Mouse (Mus musculus): ENCODE measurements at regions not wholly inside any gene's neighbourhood (a gene's known extent, or its start where the extent isn't known, plus 50 kb on each side); places are given as distances from the start of the nearest gene placed in this dataset.
A peak's percentile ranks its signal among the peaks of the same experiment; 100 is the strongest.

DNA sequence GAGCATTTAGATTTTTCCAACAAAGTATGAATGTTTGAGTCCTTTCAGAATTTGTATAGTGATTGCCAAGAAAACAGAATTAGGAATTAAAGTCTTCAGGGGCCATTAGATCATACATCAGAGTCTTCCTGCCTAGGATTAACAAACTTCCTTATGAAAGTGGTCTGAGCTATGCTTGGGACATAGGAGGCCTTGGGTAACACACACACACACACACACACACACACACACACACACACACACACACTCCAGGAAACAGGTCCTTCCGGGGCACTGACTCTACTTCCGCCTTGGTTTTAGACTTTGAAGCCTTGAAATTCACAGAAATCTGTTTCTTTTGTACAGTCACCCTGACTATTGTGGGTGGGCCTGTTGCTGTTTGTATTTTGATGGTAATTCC, 80.0 kb upstream of the Ddhd1 start:
- DNase-seq (ENCODE audit: extremely low read depth, low read depth, low spot score), result no peak
- Histone ChIP-seq H3K4me1 (ENCODE audit: control insufficient read depth, insufficient read depth, low read length) (peaks cover 5% of the 10 kb centered on the region; the same call in 1 of the 2 replicates), H3K4me3 (ENCODE audit: insufficient read depth, low read depth, low read length) (no peak overlapping the region), H3K36me3 (ENCODE audit: control insufficient read depth, insufficient read depth, low read length) (no peaks in the 10 kb centered on the region), H3K27me3 (ENCODE audit: control insufficient read depth, insufficient read depth, low read length) (no peaks in the 10 kb centered on the region), H3K27ac (replicated peaks; ENCODE audit: insufficient read depth, low read depth, low read length) (no peak overlapping the region), H3K9ac (ENCODE audit: low read depth, low read length) (no peak overlapping the region), H3K79me2 (ENCODE audit: control insufficient read depth, insufficient read depth, low read length) (no peaks in the 10 kb centered on the region)
- no peak for TF ChIP-seq CTCF (IDR thresholded peaks at IDR 0.05; ENCODE audit: low read depth, low read length)
- no peak for TF ChIP-seq POLR2A (IDR thresholded peaks at IDR 0.05; ENCODE audit: extremely low read depth, insufficient read depth, low read length)
- WGBS, result 72% methylated on average over 2 of the region's 2 CpGs

DNA sequence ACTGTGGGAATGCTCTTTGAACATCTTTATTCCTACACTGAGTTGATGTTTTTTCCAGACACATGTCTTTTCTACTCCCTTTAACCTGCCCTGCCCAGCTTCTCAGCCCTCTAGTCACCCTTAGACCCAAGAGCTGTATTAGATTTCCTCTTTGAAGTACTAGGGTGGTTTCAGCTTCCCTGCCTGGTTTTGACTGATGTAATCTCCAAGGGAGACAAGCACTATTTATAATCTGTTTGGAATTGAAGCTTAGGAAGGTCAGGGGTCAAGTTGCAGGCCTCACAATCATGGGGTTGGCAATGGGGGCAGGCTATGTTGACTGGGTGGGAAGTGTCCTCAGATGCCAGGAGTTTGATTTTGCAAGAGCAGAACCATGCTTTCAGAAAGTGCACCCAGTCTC, 81.7 kb upstream of the Ddhd1 start:
- Histone ChIP-seq H3K9ac (ENCODE audit: low read depth, low read length) (no peak overlapping the region), H3K4me1 (ENCODE audit: control insufficient read depth, insufficient read depth, low read length) (peaks cover 5% of the 10 kb centered on the region; the same call in 1 of the 2 replicates), H3K79me2 (ENCODE audit: control insufficient read depth, insufficient read depth, low read length) (no peaks in the 10 kb centered on the region), H3K27me3 (ENCODE audit: control insufficient read depth, insufficient read depth, low read length) (no peaks in the 10 kb centered on the region), H3K36me3 (ENCODE audit: control insufficient read depth, insufficient read depth, low read length) (no peaks in the 10 kb centered on the region), H3K27ac (replicated peaks; ENCODE audit: insufficient read depth, low read depth, low read length) (no peak overlapping the region), H3K4me3 (ENCODE audit: insufficient read depth, low read depth, low read length) (no peak overlapping the region)
- peak; percentile 73 for DNase-seq (ENCODE audit: extremely low read depth, low read depth, low spot score)
- TF ChIP-seq CTCF (IDR thresholded peaks at IDR 0.05; ENCODE audit: low read depth, low read length) (no peak), POLR2A (IDR thresholded peaks at IDR 0.05; ENCODE audit: extremely low read depth, insufficient read depth, low read length) (no peak)

DNA sequence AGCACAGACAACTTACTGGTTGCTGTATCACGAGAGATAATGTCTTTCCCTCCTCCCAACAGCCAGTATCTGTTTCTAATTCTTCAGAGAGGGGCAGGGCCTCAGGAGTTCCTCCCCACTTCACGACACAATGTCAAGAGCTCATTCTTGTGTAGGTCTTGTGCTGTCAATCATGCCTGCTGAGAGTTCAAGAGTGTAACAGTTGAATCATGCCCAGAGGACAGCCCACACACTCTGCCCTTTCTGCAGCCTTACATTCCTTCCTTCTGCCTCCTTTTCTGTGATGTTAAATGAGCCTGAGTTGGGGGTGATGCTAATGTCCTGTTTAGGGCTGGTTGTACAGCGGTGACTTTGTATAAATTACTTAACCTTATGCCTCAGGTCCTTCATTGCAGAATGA, 82.7 kb upstream of the Ddhd1 start:
- no peaks in the 10 kb centered on the region for H3K27me3 ChIP-seq (ENCODE audit: control insufficient read depth, insufficient read depth, low read length)
- DNase-seq (ENCODE audit: extremely low read depth, low read depth, low spot score), result no peak
- H3K4me3 ChIP-seq (ENCODE audit: insufficient read depth, low read depth, low read length), result no peak overlapping the region
- H3K9ac ChIP-seq (ENCODE audit: low read depth, low read length), result no peak overlapping the region
- no peak for TF ChIP-seq POLR2A (IDR thresholded peaks at IDR 0.05; ENCODE audit: extremely low read depth, insufficient read depth, low read length)
- no peak for TF ChIP-seq CTCF (IDR thresholded peaks at IDR 0.05; ENCODE audit: low read depth, low read length)
- no peaks in the 10 kb centered on the region for H3K79me2 ChIP-seq (ENCODE audit: control insufficient read depth, insufficient read depth, low read length)
- peaks cover 5% of the 10 kb centered on the region; the same call in 1 of the 2 replicates for H3K4me1 ChIP-seq (ENCODE audit: control insufficient read depth, insufficient read depth, low read length)
- 80% methylated on average over 3 of the region's 3 CpGs for WGBS
- no peak overlapping the region for H3K27ac ChIP-seq (replicated peaks; ENCODE audit: insufficient read depth, low read depth, low read length)
- H3K36me3 ChIP-seq (ENCODE audit: control insufficient read depth, insufficient read depth, low read length), result no peaks in the 10 kb centered on the region

DNA sequence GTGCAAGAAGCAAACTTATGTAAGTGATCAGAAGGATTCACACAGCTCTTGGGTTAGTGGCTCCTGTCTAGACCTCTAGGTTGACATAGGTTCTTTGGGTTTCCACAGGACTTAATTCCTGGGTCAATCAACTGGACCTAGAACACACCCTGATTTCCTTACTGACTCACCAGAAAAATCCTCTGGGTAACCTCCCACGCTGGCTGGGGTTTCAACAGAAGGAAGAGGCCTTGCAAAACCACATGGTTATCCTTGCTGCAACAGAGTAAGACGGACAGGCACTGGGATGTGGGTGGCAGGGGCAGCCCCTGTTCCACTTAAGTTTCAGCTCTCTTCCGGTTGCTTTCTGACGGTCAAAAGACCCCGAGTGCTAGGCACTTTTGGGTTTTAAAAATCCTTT, 88.2 kb upstream of the Ddhd1 start:
- H3K79me2 ChIP-seq (ENCODE audit: control insufficient read depth, insufficient read depth, low read length), result no peaks in the 10 kb centered on the region
- H3K4me3 ChIP-seq (ENCODE audit: insufficient read depth, low read depth, low read length), result no peak overlapping the region
- 89% methylated on average over 5 of the region's 5 CpGs for WGBS
- H3K4me1 ChIP-seq (ENCODE audit: control insufficient read depth, insufficient read depth, low read length), result no peaks in the 10 kb centered on the region
- no peak overlapping the region for H3K9ac ChIP-seq (ENCODE audit: low read depth, low read length)
- no peaks in the 10 kb centered on the region for H3K36me3 ChIP-seq (ENCODE audit: control insufficient read depth, insufficient read depth, low read length)
- H3K27ac ChIP-seq (replicated peaks; ENCODE audit: insufficient read depth, low read depth, low read length), result no peak overlapping the region
- H3K27me3 ChIP-seq (ENCODE audit: control insufficient read depth, insufficient read depth, low read length), result no peaks in the 10 kb centered on the region
- TF ChIP-seq POLR2A (IDR thresholded peaks at IDR 0.05; ENCODE audit: extremely low read depth, insufficient read depth, low read length) (no peak), CTCF (IDR thresholded peaks at IDR 0.05; ENCODE audit: low read depth, low read length) (no peak)
- no peak for DNase-seq (ENCODE audit: extremely low read depth, low read depth, low spot score)

DNA sequence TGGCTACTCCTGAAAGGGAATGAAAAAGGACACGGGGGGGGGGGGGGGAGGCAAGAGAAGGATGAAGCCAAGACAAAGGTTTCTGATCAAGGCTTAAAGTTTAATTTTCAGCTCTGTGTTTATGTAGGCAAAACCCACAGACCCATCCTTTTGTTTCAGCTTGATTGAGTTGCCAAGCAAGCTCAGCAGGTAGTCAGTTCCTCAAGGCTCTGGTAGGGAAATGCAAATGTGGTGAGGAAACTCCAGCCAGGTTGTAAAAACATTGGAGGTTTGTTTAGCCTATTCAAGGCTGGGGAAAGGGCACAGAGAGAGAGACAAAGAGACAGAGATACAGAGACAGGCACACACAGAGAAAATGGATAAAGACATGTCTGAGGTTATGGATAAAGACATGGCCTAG, 99.4 kb upstream of the Ddhd1 start:
- Histone ChIP-seq H3K4me3 (ENCODE audit: insufficient read depth, low read depth, low read length) (no peak overlapping the region), H3K36me3 (ENCODE audit: control insufficient read depth, insufficient read depth, low read length) (no peaks in the 10 kb centered on the region), H3K27me3 (ENCODE audit: control insufficient read depth, insufficient read depth, low read length) (no peaks in the 10 kb centered on the region), H3K27ac (replicated peaks; ENCODE audit: insufficient read depth, low read depth, low read length) (no peak overlapping the region), H3K9ac (ENCODE audit: low read depth, low read length) (no peak overlapping the region), H3K79me2 (ENCODE audit: control insufficient read depth, insufficient read depth, low read length) (no peaks in the 10 kb centered on the region), H3K4me1 (ENCODE audit: control insufficient read depth, insufficient read depth, low read length) (no peaks in the 10 kb centered on the region)
- WGBS, result 0% methylated on average over 1 of the region's 1 CpGs
- TF ChIP-seq CTCF (IDR thresholded peaks at IDR 0.05; ENCODE audit: low read depth, low read length) (no peak), POLR2A (IDR thresholded peaks at IDR 0.05; ENCODE audit: extremely low read depth, insufficient read depth, low read length) (no peak)
- no peak for DNase-seq (ENCODE audit: extremely low read depth, low read depth, low spot score)

DNA sequence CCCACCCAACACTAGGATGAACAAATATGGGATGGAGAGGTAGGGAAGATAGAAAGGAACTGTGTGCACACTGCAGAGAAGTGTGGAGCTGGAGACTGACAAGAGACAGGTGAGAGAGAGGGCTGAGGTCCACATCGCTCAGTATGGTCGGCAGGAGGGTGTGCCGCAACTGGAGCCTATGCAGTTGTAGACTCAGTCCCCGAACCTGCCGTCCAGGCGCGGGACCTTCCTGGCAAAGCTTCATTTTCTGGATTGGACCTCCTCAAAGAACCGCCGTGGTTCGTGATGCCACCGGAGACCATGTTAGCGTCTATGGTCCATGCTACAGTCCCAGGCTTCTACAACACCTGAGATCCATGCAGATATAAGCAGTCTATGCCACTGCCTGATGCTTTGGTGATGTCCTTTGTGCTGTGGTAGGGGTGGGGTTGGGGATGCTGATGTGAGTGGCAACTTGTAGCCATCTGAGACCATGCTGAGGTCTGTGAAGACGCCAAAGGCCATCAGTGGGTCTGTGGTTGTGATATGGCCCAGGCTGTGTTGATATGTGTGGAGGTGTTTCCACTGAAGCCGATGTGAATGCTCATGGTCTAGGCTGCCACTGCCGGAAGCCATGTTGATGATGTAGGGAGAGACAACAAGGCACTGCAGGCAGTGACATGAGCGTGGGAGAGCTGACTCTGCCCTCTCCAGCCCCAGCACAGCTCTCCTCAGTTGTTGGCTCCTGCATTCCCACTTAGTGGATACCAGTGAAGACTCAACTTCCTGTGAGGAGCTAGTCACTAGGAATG, 103.1 kb upstream of the Ddhd1 start:
- Histone ChIP-seq H3K27ac (replicated peaks; ENCODE audit: insufficient read depth, low read depth, low read length) (no peak overlapping the region), H3K27me3 (ENCODE audit: control insufficient read depth, insufficient read depth, low read length) (no peaks in the 10 kb centered on the region), H3K36me3 (ENCODE audit: control insufficient read depth, insufficient read depth, low read length) (no peaks in the 10 kb centered on the region), H3K4me3 (ENCODE audit: insufficient read depth, low read depth, low read length) (no peak overlapping the region), H3K4me1 (ENCODE audit: control insufficient read depth, insufficient read depth, low read length) (no peaks in the 10 kb centered on the region), H3K79me2 (ENCODE audit: control insufficient read depth, insufficient read depth, low read length) (no peaks in the 10 kb centered on the region), H3K9ac (ENCODE audit: low read depth, low read length) (no peak overlapping the region)
- 97% methylated on average over 16 of the region's 16 CpGs for WGBS
- TF ChIP-seq CTCF (IDR thresholded peaks at IDR 0.05; ENCODE audit: low read depth, low read length), result no peak
- TF ChIP-seq POLR2A (IDR thresholded peaks at IDR 0.05; ENCODE audit: extremely low read depth, insufficient read depth, low read length), result no peak
- no peak for DNase-seq (ENCODE audit: extremely low read depth, low read depth, low spot score)
